Mouse (Mus musculus) G1E (cell line): ENCODE data around the gene Gins1.

ENCODE experiments used
- CTCF ChIP-seq: IDR thresholded peaks from 2 replicates; pipeline ENCODE4 v1.5.1; 2012; ENCODE audit warnings: low read depth, low read length, inconsistent platforms, mixed read lengths
- TAL1 ChIP-seq: conservative IDR thresholded peaks from 2 replicates; pipeline ENCODE4 v1.6.1; 2012; ENCODE audit warnings: low read depth, low read length, inconsistent platforms, mixed read lengths

DNA sequence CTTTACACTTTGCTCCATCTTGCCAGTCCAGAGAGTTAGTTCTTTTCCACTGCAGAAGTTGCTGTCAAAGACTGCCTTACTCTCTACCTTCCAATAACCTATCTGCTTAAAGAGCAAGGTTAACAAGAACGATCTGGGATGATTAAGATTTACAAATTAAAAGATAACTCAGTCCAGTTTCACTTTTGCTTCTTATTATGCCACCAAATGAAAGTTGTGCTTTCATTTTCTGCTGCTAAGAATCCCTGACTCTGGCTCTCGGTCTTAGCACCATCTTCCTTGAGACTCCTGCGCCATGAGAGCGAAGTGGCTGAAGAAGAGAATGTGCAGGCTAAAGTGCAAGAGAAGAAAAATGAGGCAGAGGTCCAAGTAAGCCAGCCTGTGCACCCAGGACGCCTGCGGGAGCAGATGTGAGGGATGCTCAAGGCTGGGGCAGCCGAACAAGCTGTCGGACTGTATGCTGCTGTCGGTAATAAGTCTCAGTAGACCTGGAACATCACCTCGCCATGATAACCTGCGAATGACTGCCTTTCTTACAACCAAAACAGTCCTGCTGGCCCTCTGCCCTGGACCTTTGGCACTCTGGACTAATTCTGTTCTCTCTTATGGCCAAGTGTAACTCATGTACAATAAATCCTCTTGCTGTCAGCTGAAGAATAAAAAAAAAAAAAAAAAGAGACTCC lies 22.0 kb downstream of the Gins1 start:
- no peak for TF ChIP-seq CTCF
- TF ChIP-seq TAL1, result no peak
